Mouse (Mus musculus) neural tube, embryonic 15.5 days (tissue): ENCODE measurements around the gene Oxsr1. TPM values are rescaled to one million over a fixed set of nuclear protein-coding genes. Genes with fewer than 3 reads are reported as not detected.
"Not testable (repeated sequence)": the region's sequence is repeated elsewhere in the genome, so short reads cannot be mapped to it uniquely, and the experiment has no call there.

Experiments used
- ATAC-seq: fragments of 200-750 bp; cut with Nextera tagmentation; 2 replicates; pipeline ENCODE4 v1.8.0; 2017; ENCODE audit warnings: mild to moderate bottlenecking, moderate TSS enrichment, moderate library complexity; ENCODE audit not compliant: low FRiP score
- H3K27ac ChIP-seq: fragments of 300-500 bp; sonication (generic); replicated peaks from 2 replicates; pipeline ENCODE4 v1.5.1; 2015; ENCODE audit warnings: mild to moderate bottlenecking, inconsistent platforms
- H3K27me3 ChIP-seq: fragments of 300-500 bp; sonication (generic); replicated peaks from 2 replicates; pipeline ENCODE4 v1.6.1; 2015; ENCODE audit warnings: inconsistent platforms
- H3K36me3 ChIP-seq: fragments of 300-500 bp; sonication (generic); 2 replicates; pipeline ENCODE4 v1.6.1; 2015; ENCODE audit warnings: inconsistent platforms
- H3K4me1 ChIP-seq: fragments of 300-500 bp; sonication (generic); 2 replicates; pipeline ENCODE4 v1.6.1; 2015; ENCODE audit warnings: inconsistent platforms
- H3K4me2 ChIP-seq: fragments of 300-500 bp; sonication (generic); 2 replicates; pipeline ENCODE4 v1.6.1; 2015; ENCODE audit warnings: inconsistent platforms, mild to moderate bottlenecking, moderate library complexity
- H3K4me3 ChIP-seq: fragments of 300-500 bp; sonication (generic); replicated peaks from 2 replicates; pipeline ENCODE4 v1.5.1; 2015; ENCODE audit warnings: mild to moderate bottlenecking, inconsistent platforms
- H3K9ac ChIP-seq: fragments of 300-500 bp; sonication (generic); replicated peaks from 2 replicates; pipeline ENCODE4 v1.6.1; 2015; ENCODE audit warnings: mild to moderate bottlenecking, inconsistent platforms
- H3K9me3 ChIP-seq: fragments of 300-500 bp; sonication (generic); replicated peaks from 2 replicates; pipeline ENCODE4 v1.6.1; 2016; ENCODE audit warnings: inconsistent platforms
- WGBS: fragments of 180-500 bp; shearing (Covaris S2); methylation state at CpG from one replicate; pipeline ENCODE4 v1.1.7; 2015; ENCODE audit warnings: mixed read lengths; 5-methylcytosine and 5-hydroxymethylcytosine counted together
- polyA plus RNA-seq: library from polyadenylated mRNA; unstranded; fragments of >200 nt; fragmentation: Nextera tagmentation; extraction: Ambion mirVana; gene quantifications from 2 replicates; pipeline ENCODE4 v1.2.1, GENCODE M21; 2015

The Oxsr1 gene
- polyA plus RNA-seq, 1 experiment from 2014 or later = 13.0 TPM

GRCm38 (mm10) chr9:119309067-119309466, 13.2 kb downstream of the Oxsr1 start:
- H3K9me3 ChIP-seq = no peaks in the 10 kb centered on the region
- no peaks in the 10 kb centered on the region for H3K27me3 ChIP-seq
- 0 out of 2 replicates have a peak, but pooled peaks cover 3% of the 10 kb centered on the region for H3K4me1 ChIP-seq
- no peak for ATAC-seq
- H3K27ac ChIP-seq = no peak overlapping the region
- no peak overlapping the region for H3K9ac ChIP-seq
- WGBS = 85% methylated on average over 1 of the region's 1 CpGs
- no peak overlapping the region for H3K4me3 ChIP-seq
- no peak overlapping the region for H3K4me2 ChIP-seq
- H3K36me3 ChIP-seq = no peaks in the 10 kb centered on the region

GRCm38 (mm10) chr9:119305863-119306262, 16.4 kb downstream of the Oxsr1 start:
- Histone ChIP-seq H3K9me3 (no peaks in the 10 kb centered on the region), H3K36me3 (peaks cover 12% of the 10 kb centered on the region), H3K27me3 (no peaks in the 10 kb centered on the region), H3K4me2 (no peak overlapping the region), H3K27ac (no peak overlapping the region), H3K4me3 (no peak overlapping the region), H3K4me1 (0 out of 2 replicates have a peak, but pooled peaks cover 3% of the 10 kb centered on the region), H3K9ac (no peak overlapping the region)
- ATAC-seq = no peak
- WGBS = 97% methylated on average over 7 of the region's 7 CpGs

- H3K9ac ChIP-seq = no peak overlapping the region
- no peak overlapping the region for H3K4me3 ChIP-seq
- no peak overlapping the region for H3K4me2 ChIP-seq
- H3K4me1 ChIP-seq = no peaks in the 10 kb centered on the region
- no peaks in the 10 kb centered on the region for H3K9me3 ChIP-seq
- H3K27ac ChIP-seq = no peak overlapping the region
- WGBS = 91% methylated on average over 3 of the region's 3 CpGs
- ATAC-seq = no peak
- H3K36me3 ChIP-seq = peaks cover 17% of the 10 kb centered on the region
- H3K27me3 ChIP-seq = no peaks in the 10 kb centered on the region
Measured at GRCm38 (mm10) chr9:119298563-119298962, 23.7 kb downstream of the Oxsr1 start.

- no peak overlapping the region for H3K9ac ChIP-seq
- no peaks in the 10 kb centered on the region for H3K4me1 ChIP-seq
- H3K27ac ChIP-seq = no peak overlapping the region
- ATAC-seq = no peak
- H3K4me2 ChIP-seq = no peak overlapping the region
- no peaks in the 10 kb centered on the region for H3K9me3 ChIP-seq
- WGBS = 87% methylated on average over 6 of the region's 6 CpGs
- no peak overlapping the region for H3K4me3 ChIP-seq
- H3K27me3 ChIP-seq = no peaks in the 10 kb centered on the region
- H3K36me3 ChIP-seq = peaks cover 17% of the 10 kb centered on the region
Measured at GRCm38 (mm10) chr9:119297696-119298095, 24.5 kb downstream of the Oxsr1 start.

GRCm38 (mm10) chr9:119290791-119291190, 31.4 kb downstream of the Oxsr1 start:
- ATAC-seq = no peak
- H3K4me2 ChIP-seq = no peak overlapping the region
- 94% methylated on average over 3 of the region's 3 CpGs for WGBS
- no peaks in the 10 kb centered on the region for H3K27me3 ChIP-seq
- no peaks in the 10 kb centered on the region for H3K9me3 ChIP-seq
- no peak overlapping the region for H3K9ac ChIP-seq
- peaks cover 14% of the 10 kb centered on the region for H3K36me3 ChIP-seq
- H3K27ac ChIP-seq = no peak overlapping the region
- H3K4me1 ChIP-seq = no peaks in the 10 kb centered on the region
- H3K4me3 ChIP-seq = no peak overlapping the region

- H3K27me3 ChIP-seq = no peaks in the 10 kb centered on the region
- H3K9me3 ChIP-seq = no peaks in the 10 kb centered on the region
- H3K4me3 ChIP-seq = no peak overlapping the region
- peaks cover 4% of the 10 kb centered on the region; the same call in 1 of the 2 replicates for H3K4me1 ChIP-seq
- H3K27ac ChIP-seq = no peak overlapping the region
- H3K9ac ChIP-seq = no peak overlapping the region
- H3K4me2 ChIP-seq = no peak overlapping the region
- no peak for ATAC-seq
- WGBS = 93% methylated on average over 5 of the region's 5 CpGs
- peaks cover 21% of the 10 kb centered on the region for H3K36me3 ChIP-seq
Measured at GRCm38 (mm10) chr9:119280894-119281682, 41.1 kb downstream of the Oxsr1 start.

- Histone ChIP-seq H3K27me3 (no peaks in the 10 kb centered on the region), H3K4me1 (peaks cover 4% of the 10 kb centered on the region; the same call in 1 of the 2 replicates), H3K9me3 (no peaks in the 10 kb centered on the region), H3K36me3 (peaks cover 16% of the 10 kb centered on the region), H3K4me2 (no peak overlapping the region), H3K4me3 (no peak overlapping the region), H3K9ac (no peak overlapping the region), H3K27ac (no peak overlapping the region)
- ATAC-seq = no peak
- WGBS = 95% methylated on average over 5 of the region's 5 CpGs
Measured at GRCm38 (mm10) chr9:119278031-119278430, 44.2 kb downstream of the Oxsr1 start.

- no peak overlapping the region for H3K27ac ChIP-seq
- no peaks in the 10 kb centered on the region for H3K9me3 ChIP-seq
- 74% methylated on average over 7 of the region's 7 CpGs for WGBS
- no peak overlapping the region for H3K4me2 ChIP-seq
- H3K4me3 ChIP-seq = no peak overlapping the region
- H3K4me1 ChIP-seq = peaks cover 4% of the 10 kb centered on the region; the same call in 1 of the 2 replicates
- ATAC-seq = no peak
- H3K36me3 ChIP-seq = peaks cover 19% of the 10 kb centered on the region; the same call in 1 of the 2 replicates
- H3K27me3 ChIP-seq = no peaks in the 10 kb centered on the region
- no peak overlapping the region for H3K9ac ChIP-seq
Measured at GRCm38 (mm10) chr9:119276321-119276720, 45.9 kb downstream of the Oxsr1 start.

GRCm38 (mm10) chr9:119274814-119275213, 47.4 kb downstream of the Oxsr1 start:
- not testable (repeated sequence) for H3K4me3 ChIP-seq, H3K4me2 ChIP-seq, H3K9me3 ChIP-seq, H3K9ac ChIP-seq, H3K27ac ChIP-seq, H3K4me1 ChIP-seq, H3K27me3 ChIP-seq, ATAC-seq
- H3K36me3 ChIP-seq = peaks cover 16% of the 10 kb centered on the region; the same call in 1 of the 2 replicates
- 93% methylated on average over 5 of the region's 5 CpGs for WGBS

GRCm38 (mm10) chr9:119271496-119271895, 50.7 kb downstream of the Oxsr1 start:
- WGBS = 72% methylated on average over 4 of the region's 4 CpGs
- Histone ChIP-seq H3K9ac (no peak overlapping the region), H3K36me3 (peaks cover 21% of the 10 kb centered on the region), H3K9me3 (no peaks in the 10 kb centered on the region), H3K4me2 (no peak overlapping the region), H3K27me3 (no peaks in the 10 kb centered on the region), H3K4me1 (peaks cover 1% of the 10 kb centered on the region; the same call in 1 of the 2 replicates), H3K4me3 (no peak overlapping the region), H3K27ac (no peak overlapping the region)
- ATAC-seq = no peak

- Histone ChIP-seq H3K36me3 (peaks cover 34% of the 10 kb centered on the region), H3K4me2 (no peak overlapping the region), H3K9me3 (no peaks in the 10 kb centered on the region), H3K4me3 (no peak overlapping the region), H3K4me1 (no peaks in the 10 kb centered on the region), H3K27ac (no peak overlapping the region), H3K27me3 (no peaks in the 10 kb centered on the region), H3K9ac (no peak overlapping the region)
- 95% methylated on average over 11 of the region's 11 CpGs for WGBS
- ATAC-seq = no peak
Measured at GRCm38 (mm10) chr9:119268588-119269145, 53.6 kb downstream of the Oxsr1 start.

- Histone ChIP-seq H3K4me2 (no peak overlapping the region), H3K27me3 (no peaks in the 10 kb centered on the region), H3K4me1 (no peaks in the 10 kb centered on the region), H3K4me3 (no peak overlapping the region), H3K36me3 (peaks cover 36% of the 10 kb centered on the region), H3K27ac (no peak overlapping the region), H3K9me3 (no peaks in the 10 kb centered on the region), H3K9ac (no peak overlapping the region)
- no peak for ATAC-seq
- WGBS = 83% methylated on average over 6 of the region's 6 CpGs
Measured at GRCm38 (mm10) chr9:119268120-119268519, 54.1 kb downstream of the Oxsr1 start.
